Mouse (Mus musculus) MEL (cell line): ENCODE results near the gene Pcgf3. TPM values are rescaled to one million over a fixed set of nuclear protein-coding genes. Genes with fewer than 3 reads are reported as not detected.

ENCODE experiments used
- DNase-seq: peaks from one replicate; pipeline ENCODE4 v3.0.0; 2011; ENCODE audit warnings: low read depth, low spot score
- H3K27ac ChIP-seq: 2 replicates; pipeline ENCODE4 v1.5.1; 2012; ENCODE audit warnings: low read depth, mild to moderate bottlenecking, control low read depth, low read length, moderate library complexity; ENCODE audit not compliant: control insufficient read depth
- H3K27me3 ChIP-seq, 2 experiments: fragments of 150-350 bp in 1 of 2; sonication (generic) in 1 of 2; 2 replicates each; pipeline ENCODE4 v1.6.1; 2012; ENCODE audit warnings: low read length in 2 of 2, mild to moderate bottlenecking in 2 of 2, improper control_type of control experiment in 1 of 2, moderate library complexity in 1 of 2; ENCODE audit not compliant: insufficient read depth in 2 of 2, control insufficient read depth in 1 of 2
- H3K36me3 ChIP-seq, 2 experiments: 2 replicates each; pipeline ENCODE4 v1.6.1; 2012 to 2014; ENCODE audit warnings: low read length in 2 of 2, improper control_type of control experiment in 1 of 2, inconsistent platforms in 1 of 2, mild to moderate bottlenecking in 1 of 2; ENCODE audit not compliant: insufficient read depth in 2 of 2, control insufficient read depth in 1 of 2
- H3K4me1 ChIP-seq, 2 experiments: fragments of 150-350 bp in 1 of 2; sonication (generic) in 1 of 2; 2 replicates each; pipeline ENCODE4 v1.6.1; 2012; ENCODE audit warnings: low read length in 2 of 2, improper control_type of control experiment in 1 of 2, mild to moderate bottlenecking in 1 of 2; ENCODE audit not compliant: insufficient read depth in 2 of 2, control insufficient read depth in 1 of 2
- H3K4me3 ChIP-seq, 2 experiments: fragments of 150-350 bp in 1 of 2; sonication (generic) in 1 of 2; 2 replicates each; pipeline ENCODE4 v1.5.1; 2012; ENCODE audit warnings: low read depth in 2 of 2, low read length in 2 of 2, mild to moderate bottlenecking in 2 of 2, moderate library complexity in 2 of 2, control low read depth in 1 of 2, improper control_type of control experiment in 1 of 2; ENCODE audit not compliant: control insufficient read depth in 1 of 2, insufficient read depth in 1 of 2
- H3K79me2 ChIP-seq: 2 replicates; pipeline ENCODE4 v1.6.1; 2012; ENCODE audit warnings: mild to moderate bottlenecking, low read length, moderate library complexity; ENCODE audit not compliant: control insufficient read depth, poor library complexity, insufficient read depth
- H3K9ac ChIP-seq: 2 replicates; pipeline ENCODE4 v1.6.1; 2012; ENCODE audit warnings: low read depth, mild to moderate bottlenecking, control low read depth, low read length, moderate library complexity; ENCODE audit not compliant: control insufficient read depth, poor library complexity, severe bottlenecking
- H3K9me3 ChIP-seq: fragments of 150-350 bp; sonication (generic); replicated peaks from 2 replicates; pipeline ENCODE4 v1.6.1; 2012; ENCODE audit warnings: mild to moderate bottlenecking, low read length, improper control_type of control experiment, moderate library complexity; ENCODE audit not compliant: insufficient read depth
- BHLHE40 ChIP-seq: IDR thresholded peaks from 2 replicates; pipeline ENCODE4 v1.6.1; 2012; ENCODE audit warnings: low read depth, mild to moderate bottlenecking, inconsistent platforms, low read length, improper control_type of control experiment, borderline replicate concordance
- CHD1 ChIP-seq: IDR thresholded peaks from 2 replicates; pipeline ENCODE4 v1.6.1; 2012; ENCODE audit warnings: low read depth, mild to moderate bottlenecking, inconsistent platforms, low read length, improper control_type of control experiment
- CHD2 ChIP-seq: IDR thresholded peaks from 2 replicates; pipeline ENCODE4 v1.6.1; 2011; ENCODE audit warnings: low read length, improper control_type of control experiment
- CTCF ChIP-seq, 3 experiments: IDR thresholded peaks in 2 of 3; conservative IDR thresholded peaks in 1 of 3; 2 replicates each; pipeline ENCODE4 v1.5.1; 2011 to 2012; ENCODE audit warnings: low read length in 3 of 3, low read depth in 2 of 3, mild to moderate bottlenecking in 2 of 3, improper control_type of control experiment in 1 of 3, inconsistent platforms in 1 of 3, mixed read lengths in 1 of 3, moderate library complexity in 1 of 3; ENCODE audit not compliant: control insufficient read depth in 1 of 3, insufficient read depth in 1 of 3, poor library complexity in 1 of 3, severe bottlenecking in 1 of 3
- E2F4 ChIP-seq: IDR thresholded peaks from 2 replicates; pipeline ENCODE4 v1.6.1; 2011; ENCODE audit warnings: low read depth, low read length, improper control_type of control experiment, borderline replicate concordance
- ELF1 ChIP-seq: IDR thresholded peaks from 2 replicates; pipeline ENCODE4 v1.6.1; 2014; ENCODE audit warnings: low read depth, mild to moderate bottlenecking, inconsistent platforms, low read length, improper control_type of control experiment, moderate library complexity
- EP300 ChIP-seq, 2 experiments: IDR thresholded peaks; 2 replicates each; pipeline ENCODE4 v1.6.1; 2011; ENCODE audit warnings: improper control_type of control experiment in 2 of 2, low read length in 2 of 2, low read depth in 1 of 2, mild to moderate bottlenecking in 1 of 2
- ETS1 ChIP-seq: IDR thresholded peaks from 2 replicates; pipeline ENCODE4 v1.6.1; 2012; ENCODE audit warnings: low read depth, mild to moderate bottlenecking, inconsistent platforms, low read length, improper control_type of control experiment, moderate library complexity
- GABPA ChIP-seq: IDR thresholded peaks from 2 replicates; pipeline ENCODE4 v1.6.1; 2012; ENCODE audit warnings: low read depth, mild to moderate bottlenecking, inconsistent platforms, low read length, improper control_type of control experiment, moderate library complexity
- GATA1 ChIP-seq: IDR thresholded peaks from 2 replicates; pipeline ENCODE4 v1.6.1; 2011; ENCODE audit warnings: low read depth, low read length, improper control_type of control experiment
- HCFC1 ChIP-seq: IDR thresholded peaks from 2 replicates; pipeline ENCODE4 v1.6.1; 2012; ENCODE audit warnings: low read depth, mild to moderate bottlenecking, inconsistent platforms, low read length, improper control_type of control experiment, moderate library complexity
- JUND ChIP-seq: IDR thresholded peaks from 2 replicates; pipeline ENCODE4 v1.6.1; 2011; ENCODE audit warnings: low read depth, mild to moderate bottlenecking, improper control_type of control experiment, low read length
- MAFK ChIP-seq: IDR thresholded peaks from 2 replicates; pipeline ENCODE4 v1.6.1; 2011; ENCODE audit warnings: low read depth, mild to moderate bottlenecking, low read length, improper control_type of control experiment, borderline replicate concordance
- MAX ChIP-seq: IDR thresholded peaks from 2 replicates; pipeline ENCODE4 v1.6.1; 2011; ENCODE audit warnings: low read length, improper control_type of control experiment
- MAZ ChIP-seq: IDR thresholded peaks from 2 replicates; pipeline ENCODE4 v1.6.1; 2012; ENCODE audit warnings: low read depth, mild to moderate bottlenecking, inconsistent platforms, low read length, improper control_type of control experiment
- MEF2A ChIP-seq: IDR thresholded peaks from 2 replicates; pipeline ENCODE4 v1.6.1; 2014; ENCODE audit warnings: low read depth, mild to moderate bottlenecking, inconsistent platforms, low read length, improper control_type of control experiment; ENCODE audit not compliant: poor library complexity, insufficient replicate concordance, severe bottlenecking; ENCODE audit errors: extremely low read depth
- MYB ChIP-seq: IDR thresholded peaks from 2 replicates; pipeline ENCODE4 v1.6.1; 2011; ENCODE audit warnings: mild to moderate bottlenecking, low read depth, low read length, improper control_type of control experiment
- MYC ChIP-seq: IDR thresholded peaks from 2 replicates; pipeline ENCODE4 v1.6.1; 2011; ENCODE audit warnings: low read depth, mild to moderate bottlenecking, low read length, improper control_type of control experiment, moderate library complexity
- NRF1 ChIP-seq: IDR thresholded peaks from 2 replicates; pipeline ENCODE4 v1.6.1; 2014; ENCODE audit warnings: low read depth, mild to moderate bottlenecking, inconsistent platforms, low read length, improper control_type of control experiment, moderate library complexity; ENCODE audit not compliant: poor library complexity, insufficient read depth, severe bottlenecking
- POLR2A ChIP-seq, 2 experiments: IDR thresholded peaks; 2 replicates each; pipeline ENCODE4 v1.6.1; 2011 to 2012; ENCODE audit warnings: low read length in 2 of 2, mild to moderate bottlenecking in 2 of 2, control low read depth in 1 of 2, improper control_type of control experiment in 1 of 2, low read depth in 1 of 2, moderate library complexity in 1 of 2; ENCODE audit not compliant: control insufficient read depth in 1 of 2, insufficient read depth in 1 of 2, poor library complexity in 1 of 2
- POLR2AphosphoS2 ChIP-seq: IDR thresholded peaks from 2 replicates; pipeline ENCODE4 v1.6.1; 2011; ENCODE audit warnings: low read length, improper control_type of control experiment
- POLR2AphosphoS5 ChIP-seq: IDR thresholded peaks from 2 replicates; pipeline ENCODE4 v1.6.1; 2012; ENCODE audit warnings: low read depth, borderline replicate concordance, mild to moderate bottlenecking, inconsistent platforms, low read length, moderate library complexity, mixed read lengths
- RAD21 ChIP-seq: IDR thresholded peaks from 2 replicates; pipeline ENCODE4 v1.6.1; 2011; ENCODE audit warnings: mild to moderate bottlenecking, low read depth, low read length, improper control_type of control experiment
- RCOR1 ChIP-seq: IDR thresholded peaks from 2 replicates; pipeline ENCODE4 v1.6.1; 2012; ENCODE audit warnings: low read depth, mild to moderate bottlenecking, inconsistent platforms, low read length, improper control_type of control experiment
- SIN3A ChIP-seq: IDR thresholded peaks from 2 replicates; pipeline ENCODE4 v1.6.1; 2012; ENCODE audit warnings: low read length, improper control_type of control experiment, inconsistent platforms
- TAL1 ChIP-seq: IDR thresholded peaks from 2 replicates; pipeline ENCODE4 v1.6.1; 2012; ENCODE audit warnings: mild to moderate bottlenecking, inconsistent platforms, low read length, moderate library complexity, mixed read lengths
- TBP ChIP-seq: IDR thresholded peaks from 2 replicates; pipeline ENCODE4 v1.8.0; 2011; ENCODE audit warnings: low read depth, low read length, improper control_type of control experiment
- UBTF ChIP-seq: IDR thresholded peaks from 2 replicates; pipeline ENCODE4 v1.6.1; 2012; ENCODE audit warnings: low read depth, mild to moderate bottlenecking, inconsistent platforms, low read length, improper control_type of control experiment, moderate library complexity, borderline replicate concordance; ENCODE audit not compliant: insufficient read depth
- USF1 ChIP-seq: IDR thresholded peaks from 2 replicates; pipeline ENCODE4 v1.6.1; 2014; ENCODE audit warnings: low read depth, mild to moderate bottlenecking, inconsistent platforms, low read length, improper control_type of control experiment, moderate library complexity
- USF2 ChIP-seq, 2 experiments: IDR thresholded peaks; 2 replicates each; pipeline ENCODE4 v1.6.1; 2011 to 2012; ENCODE audit warnings: improper control_type of control experiment in 2 of 2, low read length in 2 of 2, borderline replicate concordance in 1 of 2, inconsistent platforms in 1 of 2, low read depth in 1 of 2, mild to moderate bottlenecking in 1 of 2; ENCODE audit not compliant: insufficient read depth in 1 of 2
- ZC3H11A ChIP-seq: IDR thresholded peaks from 2 replicates; pipeline ENCODE4 v1.6.1; 2012; ENCODE audit warnings: low read depth, mild to moderate bottlenecking, inconsistent platforms, low read length, improper control_type of control experiment
- ZKSCAN1 ChIP-seq: IDR thresholded peaks from 2 replicates; pipeline ENCODE4 v1.6.1; 2012; ENCODE audit warnings: low read depth, mild to moderate bottlenecking, inconsistent platforms, low read length, improper control_type of control experiment, moderate library complexity
- ZNF384 ChIP-seq: IDR thresholded peaks from 2 replicates; pipeline ENCODE4 v1.6.1; 2012; ENCODE audit warnings: low read depth, mild to moderate bottlenecking, inconsistent platforms, low read length, improper control_type of control experiment
- polyA plus RNA-seq, 2 experiments: library from polyadenylated mRNA; stranded (reverse) in 1 of 2; unstranded in 1 of 2; fragments of >175 nt in 1 of 2; fragments of >200 nt in 1 of 2; gene quantifications; 2 replicates each; pipeline versions ENCODE4 v1.2.1 to v1.2.4; 2012; ENCODE audit warnings: low replicate concordance in 2 of 2, low read depth in 1 of 2; ENCODE audit not compliant: insufficient read length in 2 of 2, insufficient read depth in 1 of 2, missing spikeins in 1 of 2
- total RNA-seq: library from RNA; depleted of rRNA; stranded (reverse); fragments of 300-350 nt; gene quantifications from 2 replicates; pipeline ENCODE4 v1.2.3, GENCODE M21; 2012

The Pcgf3 gene
- total and polyA plus RNA-seq, 3 experiments: 7.3 to 26.4 TPM; not detected in 1

DNA sequence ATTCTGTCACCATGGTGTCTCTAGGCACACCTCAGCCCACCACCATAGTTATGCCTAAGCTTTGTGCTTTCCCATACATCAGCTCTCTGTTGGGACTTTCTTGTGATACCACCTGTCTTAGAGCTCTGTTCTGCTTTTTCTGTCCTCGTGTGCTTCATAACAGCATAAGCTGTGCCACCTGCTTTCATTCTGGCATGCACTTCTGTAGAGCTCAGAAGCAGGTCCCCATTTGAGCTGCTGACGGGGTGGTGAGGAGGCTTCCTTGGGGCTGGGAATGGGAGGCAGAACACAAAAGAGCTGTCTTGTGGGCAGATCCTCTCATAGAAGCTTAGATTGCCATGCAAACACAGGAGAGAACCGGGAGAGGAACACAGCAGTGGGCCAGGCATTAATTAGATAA lies 14.9 kb downstream of the Pcgf3 start:
- Histone ChIP-seq H3K9me3 (no peaks in the 10 kb centered on the region), H3K27me3 (no peaks in the 10 kb centered on the region), H3K9ac (no peak overlapping the region), H3K4me3 (no peak overlapping the region), H3K79me2 (peaks cover 2% of the 10 kb centered on the region; the same call in 1 of the 2 replicates), H3K4me1 (no peaks in the 10 kb centered on the region; a peak in 1 of 4 replicates), H3K27ac (no peak overlapping the region), H3K36me3 (peaks cover 0 to 30% of the 10 kb centered on the region in 2 experiments; a peak in 2 of 4 replicates)
- TF ChIP-seq UBTF (no peak), MAFK (no peak), JUND (no peak), CHD1 (no peak), CTCF (IDR thresholded peaks at IDR 0.05 in 2 of 3, conservative IDR thresholded peaks at IDR 0.05 in 1 of 3; ENCODE audit: control insufficient read depth in 1 of 3, insufficient read depth in 1 of 3, low read depth in 2 of 3, low read length in 3 of 3, poor library complexity in 1 of 3, severe bottlenecking in 1 of 3) (no peak), GATA1 (no peak), TAL1 (no peak), POLR2AphosphoS2 (no peak), MYC (no peak), SIN3A (no peak), MAZ (no peak), RAD21 (no peak), POLR2A (IDR thresholded peaks at IDR 0.05; ENCODE audit: control insufficient read depth in 1 of 2, insufficient read depth in 1 of 2, low read depth in 1 of 2, low read length in 2 of 2, poor library complexity in 1 of 2) (no peak), CHD2 (no peak), ZKSCAN1 (no peak), USF1 (no peak), EP300 (IDR thresholded peaks at IDR 0.05; ENCODE audit: low read depth in 1 of 2, low read length in 2 of 2) (no peak), POLR2AphosphoS5 (no peak), ZNF384 (no peak), E2F4 (no peak)
- no peak for DNase-seq

DNA sequence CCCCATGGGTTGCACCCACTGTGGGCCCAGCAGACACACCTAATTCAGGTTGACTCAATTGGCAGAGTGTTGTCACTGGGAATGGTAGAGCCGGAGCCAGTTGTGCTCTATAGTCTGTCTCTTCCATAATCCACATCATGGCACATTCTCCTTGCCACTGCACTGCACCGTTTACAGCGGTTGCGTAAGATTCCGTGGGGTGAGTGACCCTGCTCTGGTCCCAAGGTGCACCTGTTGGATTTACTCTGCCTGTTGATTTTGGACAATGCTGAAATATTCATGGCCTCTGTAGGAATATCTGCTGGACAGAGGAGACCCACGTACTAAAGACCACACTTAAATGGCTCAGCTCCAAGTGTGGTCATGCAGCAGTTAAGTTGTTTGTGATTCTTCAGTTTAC lies 22.0 kb downstream of the Pcgf3 start:
- no peak overlapping the region for H3K27ac ChIP-seq
- H3K4me1 ChIP-seq: no peaks in the 10 kb centered on the region; a peak in 1 of 4 replicates
- H3K27me3 ChIP-seq: no peaks in the 10 kb centered on the region
- no peaks in the 10 kb centered on the region for H3K9me3 ChIP-seq
- no peak for DNase-seq
- H3K79me2 ChIP-seq: no peaks in the 10 kb centered on the region
- peaks cover 0 to 28% of the 10 kb centered on the region in 2 experiments; a peak in 3 of 4 replicates for H3K36me3 ChIP-seq
- no peak overlapping the region for H3K4me3 ChIP-seq
- no peak overlapping the region for H3K9ac ChIP-seq
- TF ChIP-seq RAD21 (no peak), GABPA (no peak), HCFC1 (no peak), BHLHE40 (no peak), ETS1 (no peak), MEF2A (no peak), TBP (no peak), NRF1 (no peak), ELF1 (no peak), POLR2A (IDR thresholded peaks at IDR 0.05; ENCODE audit: control insufficient read depth in 1 of 2, insufficient read depth in 1 of 2, low read depth in 1 of 2, low read length in 2 of 2, poor library complexity in 1 of 2) (no peak), UBTF (no peak), MYB (no peak), RCOR1 (no peak), USF2 (IDR thresholded peaks at IDR 0.05; ENCODE audit: borderline replicate concordance in 1 of 2, insufficient read depth in 1 of 2, low read depth in 1 of 2, low read length in 2 of 2) (no peak), MAX (no peak), POLR2AphosphoS5 (no peak), E2F4 (no peak), ZC3H11A (no peak)
